Mouse (Mus musculus): ENCODE results near the gene Magi1. TPM values are rescaled to one million over a fixed set of nuclear protein-coding genes. Genes with fewer than 3 reads are reported as not detected.

Gene Magi1
- polyA plus RNA-seq, 1 experiment from 2014 or later: 9.8 TPM

- Histone ChIP-seq H3K4me3 (replicated peaks) (no peak overlapping the region), H3K4me1 (no peaks in the 10 kb centered on the region), H3K27me3 (replicated peaks) (no peaks in the 10 kb centered on the region), H3K9me3 (no peaks in the 10 kb centered on the region), H3K27ac (no peak overlapping the region), H3K4me2 (no peak overlapping the region), H3K9ac (no peak overlapping the region), H3K36me3 (no peaks in the 10 kb centered on the region)
- no peak for ATAC-seq (ENCODE audit: insufficient read depth, low FRiP score, low read depth)
- 83% methylated on average over 2 of the region's 2 CpGs for WGBS
These were observed 359.1 kb downstream of the Magi1 start for GRCm38 (mm10) chr6:93924568-93924967.

GRCm38 (mm10) chr6:93923972-93924371 is 359.7 kb downstream of the Magi1 start:
- Histone ChIP-seq H3K36me3 (no peaks in the 10 kb centered on the region), H3K9me3 (no peaks in the 10 kb centered on the region), H3K27me3 (replicated peaks) (no peaks in the 10 kb centered on the region), H3K27ac (no peak overlapping the region), H3K4me3 (replicated peaks) (no peak overlapping the region), H3K9ac (no peak overlapping the region), H3K4me1 (no peaks in the 10 kb centered on the region), H3K4me2 (no peak overlapping the region)
- WGBS: 71% methylated on average over 3 of the region's 3 CpGs
- ATAC-seq (ENCODE audit: insufficient read depth, low FRiP score, low read depth): no peak

- Histone ChIP-seq H3K36me3 (no peaks in the 10 kb centered on the region), H3K4me1 (no peaks in the 10 kb centered on the region), H3K9me3 (no peaks in the 10 kb centered on the region), H3K9ac (no peak overlapping the region), H3K4me2 (no peak overlapping the region), H3K4me3 (replicated peaks) (no peak overlapping the region), H3K27ac (no peak overlapping the region), H3K27me3 (replicated peaks) (no peaks in the 10 kb centered on the region)
- no peak for ATAC-seq (ENCODE audit: insufficient read depth, low FRiP score, low read depth)
- WGBS: 70% methylated on average over 5 of the region's 5 CpGs
These were observed 360.4 kb downstream of the Magi1 start for GRCm38 (mm10) chr6:93923351-93923750.

GRCm38 (mm10) chr6:93922931-93923330 is 360.8 kb downstream of the Magi1 start:
- H3K9ac ChIP-seq: no peak overlapping the region
- no peaks in the 10 kb centered on the region for H3K36me3 ChIP-seq
- 74% methylated on average over 7 of the region's 7 CpGs for WGBS
- no peak overlapping the region for H3K4me2 ChIP-seq
- no peak for ATAC-seq (ENCODE audit: insufficient read depth, low FRiP score, low read depth)
- H3K27ac ChIP-seq: no peak overlapping the region
- H3K4me3 ChIP-seq (replicated peaks): no peak overlapping the region
- no peaks in the 10 kb centered on the region for H3K27me3 ChIP-seq (replicated peaks)
- H3K4me1 ChIP-seq: no peaks in the 10 kb centered on the region
- H3K9me3 ChIP-seq: no peaks in the 10 kb centered on the region

GRCm38 (mm10) chr6:93913226-93913861 is 370.4 kb downstream of the Magi1 start:
- WGBS: 9% methylated on average over 22 of the region's 22 CpGs
- no peak for ATAC-seq (ENCODE audit: insufficient read depth, low FRiP score, low read depth)
- peak overlapping the region; percentile 23 for H3K4me3 ChIP-seq (replicated peaks)
- H3K9ac ChIP-seq: no peak overlapping the region
- H3K9me3 ChIP-seq: no peaks in the 10 kb centered on the region
- peak overlapping the region; percentile 49 for H3K4me2 ChIP-seq
- no peaks in the 10 kb centered on the region for H3K36me3 ChIP-seq
- no peaks in the 10 kb centered on the region for H3K27me3 ChIP-seq (replicated peaks)
- peaks cover 16% of the 10 kb centered on the region for H3K4me1 ChIP-seq
- H3K27ac ChIP-seq: peak overlapping the region; percentile 38; the same call in 1 of the 2 replicates

GRCm38 (mm10) chr6:93912582-93913225 is 371.0 kb downstream of the Magi1 start:
- H3K4me2 ChIP-seq: peak overlapping the region; percentile 49
- no peaks in the 10 kb centered on the region for H3K27me3 ChIP-seq (replicated peaks)
- 5% methylated on average over 20 of the region's 20 CpGs for WGBS
- H3K36me3 ChIP-seq: no peaks in the 10 kb centered on the region
- peaks cover 16% of the 10 kb centered on the region for H3K4me1 ChIP-seq
- no peaks in the 10 kb centered on the region for H3K9me3 ChIP-seq
- H3K4me3 ChIP-seq (replicated peaks): peak overlapping the region; percentile 23
- no peak overlapping the region for H3K9ac ChIP-seq
- H3K27ac ChIP-seq: peak overlapping the region; percentile 38; the same call in 1 of the 2 replicates
- ATAC-seq (ENCODE audit: insufficient read depth, low FRiP score, low read depth): peak; percentile 77

- WGBS: 31% methylated on average over 8 of the region's 8 CpGs
- H3K27ac ChIP-seq: peak overlapping the region; percentile 38; the same call in 1 of the 2 replicates
- H3K27me3 ChIP-seq (replicated peaks): no peaks in the 10 kb centered on the region
- ATAC-seq (ENCODE audit: insufficient read depth, low FRiP score, low read depth): no peak
- H3K4me2 ChIP-seq: peak overlapping the region; percentile 49
- peaks cover 16% of the 10 kb centered on the region for H3K4me1 ChIP-seq
- no peaks in the 10 kb centered on the region for H3K9me3 ChIP-seq
- peak overlapping the region; percentile 23; the same call in 1 of the 2 replicates for H3K4me3 ChIP-seq (replicated peaks)
- no peaks in the 10 kb centered on the region for H3K36me3 ChIP-seq
- no peak overlapping the region for H3K9ac ChIP-seq
These were observed 371.6 kb downstream of the Magi1 start for GRCm38 (mm10) chr6:93912003-93912581.

- no peaks in the 10 kb centered on the region for H3K9me3 ChIP-seq
- H3K4me2 ChIP-seq: no peak overlapping the region
- no peak overlapping the region for H3K9ac ChIP-seq
- 61% methylated on average over 2 of the region's 2 CpGs for WGBS
- H3K36me3 ChIP-seq: no peaks in the 10 kb centered on the region
- no peak overlapping the region for H3K4me3 ChIP-seq (replicated peaks)
- H3K27ac ChIP-seq: no peak overlapping the region
- peaks cover 16% of the 10 kb centered on the region for H3K4me1 ChIP-seq
- H3K27me3 ChIP-seq (replicated peaks): no peaks in the 10 kb centered on the region
- ATAC-seq (ENCODE audit: insufficient read depth, low FRiP score, low read depth): no peak
These were observed 372.3 kb downstream of the Magi1 start for GRCm38 (mm10) chr6:93911420-93911819.

- no peak for ATAC-seq (ENCODE audit: insufficient read depth, low FRiP score, low read depth)
- no peaks in the 10 kb centered on the region for H3K36me3 ChIP-seq
- no peak overlapping the region for H3K27ac ChIP-seq
- H3K4me2 ChIP-seq: no peak overlapping the region
- no peaks in the 10 kb centered on the region for H3K9me3 ChIP-seq
- H3K27me3 ChIP-seq (replicated peaks): no peaks in the 10 kb centered on the region
- H3K9ac ChIP-seq: no peak overlapping the region
- WGBS: 78% methylated on average over 4 of the region's 4 CpGs
- peaks cover 16% of the 10 kb centered on the region for H3K4me1 ChIP-seq
- no peak overlapping the region for H3K4me3 ChIP-seq (replicated peaks)
These were observed 373.7 kb downstream of the Magi1 start for GRCm38 (mm10) chr6:93909976-93910375.

- Histone ChIP-seq H3K27ac (no peak overlapping the region), H3K36me3 (no peaks in the 10 kb centered on the region), H3K9ac (no peak overlapping the region), H3K4me2 (no peak overlapping the region), H3K9me3 (no peaks in the 10 kb centered on the region), H3K4me3 (replicated peaks) (no peak overlapping the region), H3K27me3 (replicated peaks) (no peaks in the 10 kb centered on the region), H3K4me1 (no peaks in the 10 kb centered on the region)
- no peak for ATAC-seq (ENCODE audit: insufficient read depth, low FRiP score, low read depth)
- 72% methylated on average over 2 of the region's 2 CpGs for WGBS
These were observed 378.7 kb downstream of the Magi1 start for GRCm38 (mm10) chr6:93904987-93905386.

GRCm38 (mm10) chr6:93902239-93902638 is 381.5 kb downstream of the Magi1 start:
- ATAC-seq (ENCODE audit: insufficient read depth, low FRiP score, low read depth): no peak
- Histone ChIP-seq H3K9me3 (no peaks in the 10 kb centered on the region), H3K9ac (no peak overlapping the region), H3K27me3 (replicated peaks) (no peaks in the 10 kb centered on the region), H3K4me1 (no peaks in the 10 kb centered on the region), H3K36me3 (no peaks in the 10 kb centered on the region), H3K4me3 (replicated peaks) (no peak overlapping the region), H3K4me2 (no peak overlapping the region), H3K27ac (no peak overlapping the region)
- 72% methylated on average over 2 of the region's 2 CpGs for WGBS

- Histone ChIP-seq H3K27ac (no peak overlapping the region), H3K9me3 (no peaks in the 10 kb centered on the region), H3K4me2 (no peak overlapping the region), H3K4me1 (no peaks in the 10 kb centered on the region), H3K9ac (no peak overlapping the region), H3K4me3 (replicated peaks) (no peak overlapping the region), H3K36me3 (no peaks in the 10 kb centered on the region), H3K27me3 (replicated peaks) (no peaks in the 10 kb centered on the region)
- ATAC-seq (ENCODE audit: insufficient read depth, low FRiP score, low read depth): no peak
- 89% methylated on average over 2 of the region's 2 CpGs for WGBS
These were observed 382.3 kb downstream of the Magi1 start for GRCm38 (mm10) chr6:93901408-93901807.
